Mouse (Mus musculus): ENCODE measurements around the gene Olr1.

Olr1 gene

DNA sequence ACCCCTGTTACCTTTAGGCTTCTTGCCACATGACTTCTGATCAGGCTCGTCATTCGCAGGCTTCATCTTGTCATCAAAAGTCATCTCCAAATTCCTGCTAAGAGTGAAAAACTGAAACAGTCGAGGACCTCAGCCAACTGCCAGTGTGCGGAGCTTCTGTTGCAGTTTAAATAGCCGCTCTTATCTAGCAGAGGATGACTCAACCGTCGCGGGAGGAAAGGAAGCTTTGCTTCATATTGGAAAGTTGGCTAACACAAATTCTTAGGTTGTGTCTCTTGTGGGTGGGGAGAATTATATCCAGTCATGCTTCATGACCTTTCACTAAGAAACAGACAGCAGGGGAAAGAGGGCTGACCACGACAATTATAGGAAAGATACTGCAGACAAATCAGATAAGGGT lies at the start of gene Olr1:
Olr1 (minus strand) TSS at position 142 of the 400 bp plus-strand sequence.
- no peak for DNase-seq (ENCODE audit: low spot score)

DNA sequence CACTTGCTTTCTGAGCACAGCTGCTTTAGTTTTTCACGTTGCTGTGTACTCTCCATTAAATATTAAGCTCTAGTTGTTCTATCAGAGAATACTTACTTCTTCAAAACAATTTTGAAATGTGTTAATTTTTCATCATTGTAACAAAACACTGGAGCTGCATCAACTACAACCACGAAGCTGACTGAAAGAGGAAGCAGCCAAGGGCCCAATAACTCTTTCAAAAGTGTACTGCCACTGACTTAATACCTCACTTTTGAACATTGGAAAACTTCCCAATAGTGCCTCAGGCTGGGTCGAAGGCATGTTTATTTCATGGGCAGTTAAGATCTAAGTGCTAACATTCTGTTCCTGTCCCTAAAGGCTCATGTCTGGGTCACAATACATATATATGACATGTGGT lies 41.0 kb upstream of the Olr1 start:
- no peak for DNase-seq (ENCODE audit: low spot score)

DNA sequence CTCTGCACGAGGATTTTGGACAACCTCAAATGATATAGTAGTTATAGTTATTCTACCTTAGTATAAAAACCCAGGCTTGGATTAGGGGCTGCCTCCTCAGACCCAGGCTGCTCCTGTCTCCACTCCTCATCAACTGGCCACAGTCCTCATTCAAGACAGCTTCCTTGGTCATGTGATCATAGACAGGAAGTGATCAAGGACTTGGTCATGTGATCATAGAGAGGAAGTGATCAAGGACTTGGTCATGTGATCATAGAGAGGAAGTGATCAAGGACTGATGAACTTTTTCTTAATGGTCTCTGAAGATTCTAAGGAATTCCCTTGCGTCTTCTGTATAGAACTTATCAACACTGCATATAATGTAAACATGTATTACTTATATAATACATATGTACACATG lies 40.3 kb upstream of the Olr1 start:
- DNase-seq (ENCODE audit: low spot score), result no peak

DNA sequence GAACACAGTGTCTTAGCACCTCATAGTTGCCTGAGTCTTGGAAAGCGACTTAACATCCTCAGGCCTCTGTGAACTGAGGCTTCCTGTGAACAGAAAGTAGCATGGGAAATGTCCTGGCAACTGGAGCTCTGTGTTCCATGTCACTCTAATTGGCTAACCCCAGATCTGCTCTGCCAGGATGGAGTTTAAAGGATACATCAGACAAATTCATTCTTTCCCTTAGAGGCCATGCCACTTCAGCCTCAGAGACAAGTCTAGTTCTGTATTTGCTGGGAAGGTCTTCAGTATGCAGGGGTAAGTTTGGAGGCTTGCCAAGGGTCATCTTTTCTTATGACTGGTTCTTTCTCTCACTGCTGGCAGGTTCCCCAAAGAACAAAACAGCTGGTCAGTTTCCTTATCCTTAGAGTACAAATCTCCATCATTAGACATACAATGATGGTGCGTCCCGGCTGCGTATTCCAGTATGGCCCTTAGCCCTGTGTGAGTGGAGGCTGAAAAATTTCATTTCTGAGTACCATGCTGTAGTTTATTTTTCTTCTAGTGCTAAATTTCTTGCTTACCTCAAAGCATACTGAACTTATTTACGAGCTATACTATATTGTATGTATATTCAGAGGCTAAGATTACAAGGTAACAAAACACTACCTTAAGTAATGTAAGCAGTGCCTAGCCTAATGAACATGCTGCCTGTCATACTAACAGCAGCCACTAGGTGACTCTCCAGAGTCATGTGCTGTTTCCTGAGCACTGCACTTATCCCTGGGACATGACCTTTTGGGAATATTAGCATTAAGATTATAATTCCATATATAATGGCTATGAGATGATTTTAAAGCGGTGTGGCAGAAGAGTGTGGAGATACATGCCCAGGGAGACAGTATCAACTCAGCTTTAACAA lies 37.0 kb upstream of the Olr1 start:
- peak; percentile 46 for DNase-seq (ENCODE audit: low spot score)

DNA sequence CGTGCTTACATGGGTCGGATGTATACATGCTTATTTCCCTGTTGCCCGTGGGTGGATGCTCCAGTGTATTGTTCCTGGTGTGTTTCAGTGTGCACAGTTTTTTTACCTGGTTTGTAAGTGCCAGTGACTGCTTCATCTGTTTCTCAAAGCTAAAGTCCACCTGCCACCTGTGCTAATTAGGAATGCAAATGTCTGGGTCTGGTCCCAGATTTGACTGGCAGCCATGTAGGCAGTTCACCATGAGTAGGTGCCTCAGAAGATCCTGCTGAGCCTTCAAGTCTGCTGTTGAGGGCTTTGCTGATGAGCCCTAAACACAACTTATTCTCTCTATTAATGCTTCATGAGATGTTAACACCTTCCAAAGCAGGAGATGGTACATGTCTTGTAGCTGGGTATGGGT lies 35.6 kb upstream of the Olr1 start:
- no peak for DNase-seq (ENCODE audit: low spot score)

DNA sequence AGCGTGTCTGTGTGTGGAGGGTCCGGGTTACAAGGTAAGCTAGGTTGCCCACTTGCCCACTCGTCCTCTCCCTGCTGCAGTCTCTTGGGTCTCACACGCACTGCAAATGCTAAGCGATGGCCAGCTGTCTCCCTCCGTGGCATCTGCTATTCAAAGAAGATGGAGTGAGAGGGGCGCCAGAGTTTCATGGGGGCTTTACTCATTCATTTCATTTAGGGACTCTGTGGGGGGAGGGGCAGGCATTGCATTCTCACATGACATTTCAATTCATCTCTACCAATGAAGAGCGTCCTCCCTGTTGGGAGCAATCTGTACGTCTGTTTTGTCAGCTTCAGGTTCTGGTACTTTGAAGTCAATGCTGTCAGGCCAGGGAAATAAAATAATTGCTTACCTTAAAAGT lies 35.0 kb upstream of the Olr1 start:
- no peak for DNase-seq (ENCODE audit: low spot score)

DNA sequence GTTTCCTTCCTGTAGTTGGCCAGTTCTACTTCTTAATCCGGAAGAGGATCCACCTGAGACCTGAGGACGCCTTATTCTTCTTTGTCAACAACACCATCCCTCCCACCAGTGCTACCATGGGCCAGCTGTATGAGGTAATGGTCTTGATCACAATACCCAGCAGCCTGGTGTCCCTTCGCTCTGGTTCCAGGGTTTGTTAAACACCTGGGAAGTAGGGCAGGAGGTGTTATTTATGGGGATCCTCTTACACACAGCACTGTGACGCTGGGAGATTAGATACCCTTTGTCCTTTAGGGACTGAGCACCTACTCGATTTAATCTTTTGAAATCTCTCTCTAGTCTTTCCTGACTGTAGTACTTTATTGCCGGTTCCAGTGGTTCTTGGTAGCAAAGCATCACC lies 31.6 kb upstream of the Olr1 start:
- DNase-seq (ENCODE audit: low spot score), result no peak

DNA sequence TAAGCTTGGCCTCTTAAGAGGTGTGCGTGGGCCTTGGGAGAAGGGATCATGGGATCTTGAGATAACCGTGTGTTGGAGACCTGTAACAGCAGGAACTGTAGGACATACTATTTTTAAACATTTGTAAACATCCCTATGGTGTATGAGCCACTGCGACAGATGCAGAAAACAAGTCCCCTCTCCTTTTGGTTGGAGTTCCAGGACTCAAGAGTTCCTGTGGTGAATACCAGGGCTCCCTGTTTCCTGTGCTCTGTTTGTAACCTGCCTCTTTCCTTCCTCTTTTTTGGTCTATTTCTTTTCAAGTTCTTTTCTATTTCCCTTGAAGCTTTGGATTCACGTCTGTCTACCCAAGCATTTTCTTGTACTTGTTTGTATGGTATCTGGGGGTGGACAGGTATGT lies 28.8 kb upstream of the Olr1 start:
- DNase-seq (ENCODE audit: low spot score), result no peak

DNA sequence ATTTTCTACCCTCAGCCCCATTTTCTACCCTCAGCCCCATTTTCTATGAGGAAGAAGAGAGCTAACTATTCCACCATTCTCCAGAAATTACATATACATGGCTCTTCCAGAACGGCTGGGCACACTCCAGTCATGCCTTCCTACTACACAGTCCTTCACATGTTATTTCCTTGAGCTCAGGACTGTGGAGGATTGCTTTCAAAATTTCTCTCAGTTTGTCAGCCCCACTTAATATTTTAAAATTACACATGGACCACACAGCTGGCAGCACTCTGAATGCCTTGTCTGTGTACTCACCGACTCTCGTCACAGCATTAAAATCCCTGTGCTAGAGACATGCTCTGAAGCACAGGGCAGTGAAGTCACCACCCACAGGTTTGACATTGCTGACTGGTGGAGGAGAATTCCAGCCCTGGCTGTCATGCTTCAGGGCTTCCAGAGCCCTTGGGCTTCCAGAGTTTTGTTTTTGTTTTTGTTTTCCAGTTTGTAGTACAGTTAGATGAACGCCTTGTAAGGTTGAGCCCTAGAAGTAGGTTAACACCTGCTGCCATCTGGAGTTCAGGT lies 27.7 kb upstream of the Olr1 start:
- DNase-seq (ENCODE audit: low spot score), result no peak

DNA sequence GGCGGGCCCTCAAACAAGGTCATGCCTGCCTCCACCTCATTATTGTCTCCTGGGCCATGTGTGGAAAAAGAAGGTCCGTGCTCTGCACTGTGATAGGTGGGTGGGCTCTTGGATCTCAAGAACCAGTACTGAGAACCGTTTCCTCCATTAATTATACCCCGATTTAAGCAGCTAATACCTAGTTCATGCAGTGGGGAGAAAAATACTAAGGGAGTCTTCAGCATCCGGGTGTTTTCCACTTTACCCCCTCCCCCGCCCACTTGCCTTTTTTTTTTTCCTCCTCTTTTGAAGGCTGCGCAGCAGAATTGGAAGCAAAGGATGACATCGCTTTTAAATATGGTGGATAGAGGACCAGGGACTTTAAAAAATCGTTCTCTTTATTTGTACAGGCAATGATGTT lies 27.1 kb upstream of the Olr1 start:
- DNase-seq (ENCODE audit: low spot score), result no peak

DNA sequence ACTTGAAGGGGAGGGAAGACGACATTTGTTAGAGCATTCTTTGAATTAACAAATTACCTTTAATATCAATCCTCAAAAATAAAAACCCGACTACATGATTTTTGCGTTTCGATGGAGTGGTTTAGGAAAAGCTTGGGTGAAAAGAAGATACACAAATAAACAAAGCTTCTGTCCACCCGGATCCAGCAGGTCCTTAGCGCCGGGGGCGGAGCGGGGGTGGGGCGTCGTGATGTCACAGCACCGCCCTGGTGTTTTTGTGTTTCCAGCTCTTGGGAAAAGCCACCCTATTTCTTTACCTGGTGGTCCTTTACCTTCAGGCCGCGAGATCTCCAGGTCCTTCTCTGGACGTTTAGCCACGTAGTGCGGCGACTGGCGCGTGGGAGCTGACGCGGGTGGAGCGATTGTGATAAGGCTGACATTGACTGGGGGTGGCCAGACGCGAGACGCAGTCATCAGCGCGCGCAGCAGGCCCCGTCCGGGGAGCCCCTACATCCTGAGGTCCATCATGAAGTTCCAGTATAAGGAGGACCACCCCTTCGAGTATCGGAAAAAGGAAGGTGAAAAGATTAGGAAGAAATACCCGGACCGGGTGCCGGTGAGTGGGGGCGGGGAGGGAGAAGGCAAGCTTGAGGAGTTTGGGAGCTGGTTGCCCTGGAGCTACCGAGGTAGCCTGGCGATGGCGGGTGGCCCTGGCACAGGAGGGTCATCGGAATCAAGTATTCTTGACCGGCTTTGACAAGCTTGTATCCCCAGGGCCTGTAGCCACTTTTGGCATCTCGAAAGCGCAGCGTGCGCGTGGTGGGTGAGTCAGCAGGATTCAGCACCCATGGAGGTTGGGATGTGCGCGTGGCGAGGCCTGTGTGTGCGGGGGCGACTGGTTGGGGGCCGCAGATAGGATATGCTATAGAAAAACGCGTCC lies 26.2 kb upstream of the Olr1 start, which contains the start of gene Gabarapl1:
Gabarapl1 (plus strand) TSS at position 219 of the 919 bp plus-strand sequence.
- DNase-seq (ENCODE audit: low spot score), result peak; percentile 62

DNA sequence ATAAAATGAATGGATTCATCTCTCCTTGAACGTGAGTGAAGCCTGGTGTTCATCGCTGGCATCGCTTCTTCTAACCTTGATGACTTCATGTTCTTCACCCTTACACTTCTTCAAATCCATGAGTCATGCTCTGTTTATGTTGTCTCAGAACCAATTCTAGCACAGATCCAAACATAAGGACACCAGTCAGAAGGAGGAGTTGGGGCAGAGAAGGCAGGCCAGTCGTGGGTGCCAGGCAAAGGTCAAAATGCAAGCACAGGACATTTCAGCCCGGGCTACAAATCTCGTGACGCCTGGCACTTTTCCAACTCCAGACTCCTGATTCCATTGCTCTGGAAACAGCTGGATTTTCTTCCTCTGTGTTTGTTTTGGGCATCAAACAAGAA lies 25.6 kb upstream of the Olr1 start:
- DNase-seq (ENCODE audit: low spot score), result peak; percentile 56

DNA sequence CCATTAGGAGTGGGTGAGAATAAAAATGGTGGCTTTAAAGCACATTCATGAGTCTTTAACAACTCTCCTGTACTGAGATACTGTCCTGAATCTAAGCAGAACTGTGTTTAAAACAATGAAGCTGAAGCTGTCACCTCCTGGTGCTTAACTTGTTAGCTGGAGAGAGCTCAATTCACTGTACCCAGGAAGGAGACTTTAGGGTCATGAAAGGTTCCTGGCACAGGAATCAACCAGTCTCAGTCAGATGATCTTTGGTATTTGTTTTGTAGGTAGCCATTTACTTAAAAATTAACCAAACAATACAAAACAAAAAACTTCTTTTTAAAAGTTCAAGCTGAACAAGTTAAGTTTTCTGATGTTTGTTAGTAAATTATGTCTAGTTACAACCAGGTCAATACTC lies 23.3 kb upstream of the Olr1 start:
- no peak for DNase-seq (ENCODE audit: low spot score)

DNA sequence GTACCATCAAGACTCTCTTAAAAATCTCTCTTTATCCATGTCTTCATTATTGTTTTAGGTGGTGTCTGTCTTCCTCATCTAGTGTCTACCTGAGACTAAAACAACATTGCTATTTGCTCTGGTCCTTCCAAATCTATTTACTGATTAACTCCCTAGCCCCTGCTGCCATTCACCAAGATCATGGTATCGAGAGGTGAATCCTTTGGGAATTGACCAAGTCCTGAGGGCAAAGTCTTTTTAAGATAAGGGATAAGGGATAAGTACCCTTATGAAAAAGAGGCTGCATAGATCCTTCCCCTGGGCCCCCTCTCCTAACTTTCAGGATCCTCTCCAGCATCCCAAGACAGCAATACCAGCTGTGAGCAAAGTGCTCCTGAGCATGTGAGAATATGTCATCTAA lies 22.6 kb upstream of the Olr1 start:
- DNase-seq (ENCODE audit: low spot score), result no peak

DNA sequence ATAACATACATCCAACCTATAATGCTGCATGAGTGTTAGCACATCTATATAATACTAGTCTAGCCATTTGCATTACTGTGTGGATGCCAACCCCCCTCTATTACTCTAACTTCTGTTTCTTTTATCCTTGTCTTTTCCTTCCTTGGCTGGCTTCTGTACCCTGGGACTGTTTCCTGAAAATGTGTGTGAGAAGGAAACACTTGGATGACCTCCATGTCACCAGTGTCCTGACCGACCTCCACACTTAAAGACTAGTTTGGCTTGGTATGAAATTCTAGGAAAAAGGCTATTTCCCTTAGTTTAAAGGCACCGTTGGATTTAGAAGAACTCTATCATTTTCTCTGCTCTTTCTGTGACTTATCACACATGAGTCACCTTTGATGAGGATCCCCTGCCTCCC lies 20.5 kb upstream of the Olr1 start:
- DNase-seq (ENCODE audit: low spot score), result no peak

DNA sequence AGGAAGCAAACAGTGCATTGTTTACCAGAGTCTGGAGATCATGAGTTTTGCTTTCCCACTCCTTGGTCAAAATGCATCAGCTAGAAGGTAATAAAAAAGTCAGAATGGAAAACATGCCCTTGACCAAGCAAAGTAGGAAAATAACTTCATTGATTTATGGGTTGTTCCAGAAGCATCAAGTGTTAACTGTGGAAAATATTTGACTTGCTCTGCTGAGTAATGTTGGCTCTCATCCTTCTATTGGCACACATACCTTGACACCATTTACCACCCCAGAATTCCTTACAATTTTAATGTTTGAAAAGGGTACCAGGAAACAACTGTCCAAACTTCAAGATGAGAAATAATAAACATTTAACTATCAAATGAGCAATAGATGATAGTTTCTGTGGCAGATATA lies 19.1 kb upstream of the Olr1 start:
- DNase-seq (ENCODE audit: low spot score), result no peak

DNA sequence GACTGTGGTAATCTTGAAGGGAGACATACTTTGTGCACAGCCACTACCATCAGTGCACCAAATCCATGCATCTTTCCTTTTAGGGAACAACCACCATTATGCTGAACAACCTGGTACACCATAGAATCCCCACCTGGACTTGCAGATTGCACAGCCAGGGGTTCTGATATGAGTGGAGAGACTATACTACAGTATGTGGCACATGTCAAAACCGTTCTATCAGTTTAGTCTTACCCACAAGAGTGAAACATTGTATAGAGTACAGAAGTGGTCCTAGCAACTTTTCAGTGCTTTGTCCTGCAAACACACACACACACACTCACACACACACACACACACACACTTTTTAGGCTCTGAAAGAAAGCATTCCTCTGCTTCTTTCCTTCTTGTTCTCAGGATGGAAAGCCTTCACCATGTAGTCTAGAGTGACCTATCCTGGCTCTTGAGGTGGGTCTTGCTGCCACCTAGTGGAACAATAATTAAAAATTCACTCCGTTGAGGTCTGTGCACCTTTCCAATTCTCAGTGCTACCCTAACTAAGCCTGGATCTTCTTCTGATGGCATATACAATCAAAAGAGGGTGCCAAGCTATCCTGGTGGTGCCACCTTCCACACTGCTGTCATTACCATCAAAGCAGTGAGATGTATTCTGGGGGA lies 10.9 kb upstream of the Olr1 start:
- peak; percentile 25 for DNase-seq (ENCODE audit: low spot score)

DNA sequence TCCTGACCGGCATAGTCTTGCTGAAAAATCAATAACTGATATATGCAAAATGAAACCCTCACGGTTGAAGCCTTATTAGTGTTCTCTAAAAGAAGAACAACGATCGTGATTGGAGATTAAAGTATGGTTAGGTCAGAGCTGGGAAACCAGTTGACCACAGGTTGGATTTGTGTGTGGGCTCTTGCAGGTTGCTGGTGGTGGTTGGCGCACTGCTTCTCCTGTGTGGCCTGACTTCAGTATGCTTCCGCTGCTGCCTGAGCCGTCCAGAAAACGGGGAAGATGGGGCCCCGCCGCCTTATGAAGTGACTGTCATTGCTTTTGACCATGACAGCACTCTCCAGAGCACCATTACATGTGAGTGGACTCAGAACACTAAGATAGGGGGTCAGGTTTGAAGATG lies 9.4 kb upstream of the Olr1 start:
- no peak for DNase-seq (ENCODE audit: low spot score)

DNA sequence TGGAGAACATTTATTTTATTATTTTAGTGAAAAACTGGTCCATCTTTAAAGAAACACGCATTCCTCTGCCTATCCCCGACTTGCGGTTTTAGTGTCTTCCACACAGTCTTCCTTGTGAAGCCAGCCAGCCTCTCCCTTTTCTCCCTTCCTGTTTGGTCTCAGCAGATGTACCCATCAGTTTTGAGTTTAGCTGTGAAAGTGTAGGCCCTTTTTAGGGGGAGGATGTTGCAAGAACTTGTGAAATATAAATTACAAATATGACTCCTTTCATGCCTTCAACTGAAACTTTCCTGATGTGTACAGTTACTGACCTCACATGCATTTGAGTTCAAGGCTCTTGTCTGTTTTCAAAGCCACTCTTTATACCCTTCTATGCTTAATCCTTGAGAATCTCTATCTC lies 8.1 kb upstream of the Olr1 start:
- DNase-seq (ENCODE audit: low spot score), result no peak

DNA sequence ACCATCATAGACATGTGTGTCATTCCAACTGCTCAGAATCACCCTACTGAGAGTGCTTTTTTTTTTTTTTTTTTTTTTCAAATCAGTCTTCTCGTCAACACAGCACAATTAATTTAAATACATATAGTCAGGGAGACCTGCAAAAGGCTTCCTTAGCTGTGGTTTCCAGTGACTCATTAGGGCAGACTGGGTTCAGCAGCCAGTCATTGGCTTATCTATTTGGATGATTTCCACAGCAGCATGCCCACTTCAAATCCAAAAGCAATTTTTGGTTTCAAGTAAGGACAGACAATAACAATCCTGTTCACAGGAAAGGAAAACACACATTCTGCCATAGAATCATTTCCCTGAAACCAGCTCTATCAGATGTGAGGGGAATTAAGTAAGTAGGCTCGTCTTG lies 7.4 kb upstream of the Olr1 start:
- DNase-seq (ENCODE audit: low spot score), result no peak

DNA sequence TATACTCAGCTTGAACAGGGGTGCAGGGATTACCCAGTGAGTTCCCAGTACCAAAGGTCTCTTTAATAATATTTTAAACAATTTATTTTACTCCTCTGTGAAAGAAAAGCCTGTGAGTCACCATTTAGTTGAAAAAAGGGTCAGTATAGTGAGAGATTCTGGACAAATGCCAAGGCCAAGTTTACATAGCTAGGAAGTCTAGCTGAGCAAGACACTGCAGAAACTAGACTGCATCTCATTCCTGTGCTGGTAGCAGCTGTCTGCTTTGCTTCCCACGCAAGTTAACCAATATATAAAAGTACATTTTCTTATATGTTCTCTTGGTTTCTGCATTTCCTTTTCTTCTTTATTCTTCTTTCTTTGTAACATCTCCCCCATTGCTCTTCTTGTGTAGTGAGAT lies 6.4 kb upstream of the Olr1 start:
- no peak for DNase-seq (ENCODE audit: low spot score)

DNA sequence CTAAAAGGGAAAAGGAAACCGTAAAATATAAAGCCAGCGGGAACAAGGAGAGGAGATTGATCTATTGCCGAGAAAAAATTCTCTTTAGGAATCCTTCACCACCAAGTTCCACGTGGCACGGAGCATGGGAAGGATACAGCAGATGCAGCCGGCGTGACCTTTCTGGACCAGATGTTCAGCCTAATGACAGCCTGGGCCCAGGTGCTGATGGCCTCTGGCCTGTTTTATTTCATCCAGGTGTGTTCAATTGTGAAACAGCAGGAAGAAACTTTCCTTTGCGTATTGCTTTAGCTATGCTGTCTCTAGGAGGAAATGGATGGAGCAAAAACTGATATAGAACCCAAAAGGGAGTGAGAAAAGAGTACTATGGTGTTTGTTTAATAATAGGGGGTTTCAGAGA lies 5.9 kb upstream of the Olr1 start:
- DNase-seq (ENCODE audit: low spot score), result no peak

Data from ovary, postnatal 14 days (tissue).